Mouse (Mus musculus): ENCODE data around the gene Pgbd5.

Gene Pgbd5

GRCm38 (mm10) chr8:124386225-124386899, 53.1 kb downstream of the Pgbd5 start:
- DNase-seq: peak; percentile 61 to 72

DNA sequence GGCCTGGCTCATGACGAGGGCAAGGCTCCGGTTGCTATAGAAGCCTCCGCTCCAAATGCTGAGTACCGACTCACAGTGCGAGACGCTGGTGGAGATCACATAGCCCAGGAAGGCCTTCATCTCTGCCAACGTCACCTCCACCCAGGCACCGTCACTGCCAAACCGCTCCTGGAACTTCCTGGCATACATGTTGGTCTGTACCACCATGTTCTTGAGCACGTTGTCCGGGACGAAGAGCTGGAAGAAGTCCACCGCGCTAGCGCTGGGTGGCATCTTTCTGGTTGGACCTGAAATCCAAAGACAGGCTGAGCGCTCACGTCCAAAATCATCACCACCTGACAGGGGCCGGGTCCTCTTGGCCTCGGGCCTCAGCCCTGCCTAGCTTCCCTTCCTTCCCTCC, 55.1 kb downstream of the Pgbd5 start:
- DNase-seq: peak; percentile 37 to 49

DNA sequence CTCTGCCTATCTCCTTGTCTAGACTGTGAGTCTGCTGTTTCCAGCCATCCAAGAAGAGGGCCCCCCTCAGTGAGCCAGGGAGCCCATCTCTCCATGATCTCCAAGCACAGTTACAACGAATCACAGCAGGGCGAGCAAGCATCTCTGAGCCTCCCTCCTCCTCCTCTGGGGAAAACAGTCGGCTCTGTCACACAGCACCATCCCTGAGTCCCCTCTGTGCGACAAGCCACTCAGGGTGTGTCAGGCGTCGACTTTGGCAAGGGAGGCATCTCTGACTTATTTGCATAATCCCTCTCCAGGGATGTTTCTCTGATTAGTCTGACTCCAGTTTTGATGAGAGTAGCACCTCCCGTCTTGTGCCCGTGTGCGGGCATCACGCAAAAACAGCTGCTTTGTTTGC, 57.2 kb downstream of the Pgbd5 start:
- no peak for DNase-seq

DNA sequence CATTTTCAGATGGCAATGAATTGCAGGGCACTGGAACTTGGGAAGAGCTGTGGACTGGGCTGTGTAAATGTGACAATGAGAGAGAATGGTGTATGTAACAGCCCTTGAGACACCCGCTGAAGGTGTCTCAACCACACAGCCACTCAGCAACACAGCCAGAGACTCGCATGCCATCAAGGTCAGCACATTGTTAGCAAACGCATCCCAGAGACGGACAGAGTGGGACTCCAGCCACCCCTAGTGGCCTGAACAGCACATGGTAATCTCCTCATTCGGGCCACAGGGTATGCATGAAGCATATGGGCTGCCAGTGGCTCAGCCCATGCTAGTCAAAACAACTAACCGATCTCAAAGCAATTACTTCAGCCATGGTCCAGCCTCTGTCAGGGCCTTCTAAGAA, 60.2 kb downstream of the Pgbd5 start:
- no peak for DNase-seq

DNA sequence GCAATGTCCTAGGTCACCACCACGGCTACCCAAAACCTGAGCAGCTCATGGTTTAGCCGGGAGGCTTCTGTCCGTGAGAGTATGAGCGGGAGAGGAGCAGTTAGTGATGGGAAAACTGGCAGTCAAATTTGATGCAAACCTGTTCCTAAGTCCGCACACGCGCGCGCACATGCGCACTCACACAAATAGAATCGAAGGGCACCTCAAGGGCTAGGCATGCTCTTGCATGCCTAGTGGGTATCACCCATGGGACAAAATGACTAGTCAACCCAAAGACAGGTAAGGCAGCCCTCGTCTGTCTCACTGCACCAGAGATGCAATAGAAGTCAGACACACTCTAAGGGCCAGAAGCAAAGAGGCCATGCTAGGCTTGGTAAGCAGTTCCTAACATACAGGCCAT, 63.1 kb downstream of the Pgbd5 start:
- no peak for DNase-seq

DNA sequence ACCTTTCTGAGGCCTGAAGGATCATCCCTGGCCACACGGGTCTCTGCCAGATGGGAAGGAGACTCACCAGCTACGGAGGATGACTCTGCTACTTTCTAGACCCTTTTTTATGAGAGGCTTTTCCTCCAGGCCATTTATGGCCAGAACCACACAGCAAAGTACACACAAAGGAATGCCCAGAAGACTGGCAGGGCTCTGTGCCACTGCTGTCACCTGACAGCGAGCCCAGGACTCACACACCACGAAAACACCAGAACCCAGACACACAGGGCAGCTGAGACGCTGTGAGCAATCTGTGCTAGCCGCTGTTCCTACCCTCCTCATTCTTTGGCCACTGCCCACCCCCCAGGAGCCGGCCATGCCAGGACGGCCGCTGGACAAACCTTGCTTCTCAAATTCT, 63.7 kb downstream of the Pgbd5 start:
- DNase-seq: peak; percentile 58 to 59

DNA sequence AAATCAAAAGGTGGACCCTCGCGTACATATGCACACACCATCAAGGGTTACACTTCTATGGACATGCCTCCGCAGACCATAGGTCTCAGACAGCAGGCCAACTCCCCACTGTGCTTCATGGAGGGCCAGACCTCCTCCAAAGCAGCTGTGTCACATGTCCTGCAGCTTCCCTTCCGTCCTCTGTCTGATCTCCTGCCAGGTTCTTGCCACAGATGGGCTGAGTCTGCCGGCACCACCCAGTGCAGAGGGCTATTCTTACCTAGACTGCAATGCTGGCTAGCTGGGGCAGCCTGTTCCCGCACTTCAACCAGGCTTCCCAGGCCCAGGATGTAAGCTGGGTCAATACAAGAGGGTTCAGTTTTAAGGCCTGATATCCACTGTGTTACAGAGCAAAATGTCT, 64.3 kb downstream of the Pgbd5 start:
- DNase-seq: no peak

DNA sequence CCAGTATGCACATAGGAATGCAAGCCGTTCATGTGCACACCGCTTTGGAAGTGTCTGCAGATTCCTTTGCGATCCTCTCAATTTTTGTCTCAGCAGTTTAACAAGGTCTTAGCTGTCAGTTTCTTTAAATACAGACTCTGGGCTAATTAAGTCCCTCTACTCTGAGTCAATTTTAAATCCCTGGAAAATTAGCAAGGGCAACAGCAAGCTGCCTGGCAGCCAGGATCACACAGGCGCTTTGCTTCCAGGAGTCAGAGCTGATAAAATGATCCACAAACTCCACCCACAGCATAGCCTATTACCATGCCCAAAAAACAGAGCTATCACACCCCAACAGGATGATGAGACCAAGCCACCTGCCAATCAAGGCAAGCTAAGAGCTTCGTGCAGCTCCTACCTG, 65.7 kb downstream of the Pgbd5 start:
- DNase-seq: no peak

GRCm38 (mm10) chr8:124371410-124372123, 67.9 kb downstream of the Pgbd5 start:
- DNase-seq: no peak

- no peak for DNase-seq
Observed at GRCm38 (mm10) chr8:124370422-124371183, 68.9 kb downstream of the Pgbd5 start.

DNA sequence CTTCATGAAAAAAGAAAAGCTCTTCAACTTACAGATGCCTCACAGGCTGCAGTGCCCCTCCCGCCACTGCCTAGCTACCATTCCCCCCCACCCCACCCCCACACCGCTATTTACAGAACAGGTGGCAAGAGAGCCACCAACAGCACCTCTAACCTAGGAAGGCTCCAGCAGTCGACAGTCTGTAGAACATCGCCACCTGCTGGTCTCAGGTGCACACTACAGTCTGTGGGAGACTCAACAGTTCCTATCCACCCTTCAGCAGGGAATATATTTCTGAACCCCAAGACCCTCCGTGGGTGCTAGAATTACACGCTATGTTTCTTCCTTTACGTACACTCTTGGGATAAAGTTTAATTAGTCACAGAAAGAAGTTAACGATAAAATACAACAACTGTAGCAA, 71.2 kb downstream of the Pgbd5 start:
- DNase-seq: peak; percentile 80

GRCm38 (mm10) chr8:124363337-124363736, 76.1 kb downstream of the Pgbd5 start:
- DNase-seq: no peak

GRCm38 (mm10) chr8:124362589-124362988, 76.9 kb downstream of the Pgbd5 start:
- no peak for DNase-seq

- no peak for DNase-seq
Observed at GRCm38 (mm10) chr8:124361773-124362427, 77.6 kb downstream of the Pgbd5 start.

- DNase-seq: no peak
Observed at GRCm38 (mm10) chr8:124360911-124361310, 78.5 kb downstream of the Pgbd5 start.

DNA sequence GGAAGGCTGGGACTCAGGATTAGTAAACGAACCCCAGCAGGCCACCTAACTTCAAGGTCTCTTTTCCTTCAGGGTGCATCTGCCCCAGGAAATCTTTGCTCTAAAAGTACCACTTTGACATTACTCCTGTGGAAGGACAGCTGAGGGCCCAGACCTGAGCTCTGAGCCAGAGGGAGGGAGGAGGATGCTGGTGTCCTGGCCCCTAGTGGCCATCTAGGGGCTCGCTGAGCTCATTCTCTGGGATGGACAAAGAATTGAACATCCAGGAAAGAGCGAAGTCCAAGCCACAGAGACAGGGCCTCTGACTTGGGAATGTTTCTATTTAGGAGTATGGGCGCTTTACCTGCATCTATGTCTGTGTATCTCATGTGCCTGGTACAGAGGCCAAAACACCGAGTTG, 87.8 kb downstream of the Pgbd5 start:
- no peak for DNase-seq

- peak; percentile 80 to 91 for DNase-seq
Observed at GRCm38 (mm10) chr8:124349663-124350062, 89.8 kb downstream of the Pgbd5 start.

GRCm38 (mm10) chr8:124348087-124348486, 91.4 kb downstream of the Pgbd5 start:
- DNase-seq: no peak

DNA sequence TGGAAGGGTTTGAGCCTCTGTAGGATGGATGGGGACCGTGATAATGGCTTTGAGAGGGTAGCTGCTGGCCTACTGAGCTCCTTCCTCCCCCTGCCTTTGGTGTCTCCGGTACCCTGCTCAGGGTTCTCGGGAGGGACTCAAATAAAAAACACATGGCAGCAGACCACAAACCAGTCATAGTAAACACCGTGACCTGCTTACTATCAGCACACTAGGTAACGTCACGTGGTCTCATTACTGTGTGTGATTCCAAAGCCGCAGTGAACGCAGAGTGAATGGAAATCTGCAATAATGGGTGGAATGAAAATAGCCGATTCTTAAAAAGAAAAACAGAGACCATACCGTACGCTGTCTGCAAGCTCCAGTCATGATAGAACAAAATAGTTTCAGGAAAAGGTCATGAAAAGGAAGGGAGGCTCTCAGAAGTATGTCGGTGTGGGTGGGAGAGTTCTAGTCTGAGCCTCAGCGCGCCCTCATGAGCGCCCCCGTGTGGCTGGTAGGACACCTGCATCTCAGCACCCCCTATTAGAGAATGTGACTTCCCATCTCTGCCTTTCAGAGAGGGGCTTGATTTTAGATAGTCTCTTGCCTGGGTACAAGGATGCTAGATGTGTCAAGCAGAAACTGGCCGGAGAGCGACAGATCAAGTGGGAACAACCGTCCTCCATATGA, 92.5 kb downstream of the Pgbd5 start:
- DNase-seq: peak; percentile 66 to 80

DNA sequence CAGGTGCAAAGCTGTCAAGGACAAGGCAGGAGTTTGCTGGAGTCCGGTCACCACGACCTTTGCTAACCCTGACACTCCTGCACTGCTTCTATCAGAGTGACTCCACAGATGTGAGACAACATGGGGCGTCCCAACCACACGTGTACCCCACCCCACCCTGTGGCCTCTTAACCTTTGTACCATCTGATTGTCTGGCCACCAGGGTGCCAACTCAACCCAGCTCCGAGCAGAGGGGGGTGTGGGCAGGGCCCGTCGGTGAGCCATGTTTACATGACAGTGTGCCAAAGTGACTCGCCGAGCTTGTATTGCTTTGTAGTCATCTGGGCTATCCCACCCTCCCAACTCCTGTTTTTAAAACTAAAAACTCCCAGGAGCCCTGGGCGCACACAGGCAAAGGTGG, 94.4 kb downstream of the Pgbd5 start:
- no peak for DNase-seq

- DNase-seq: no peak
Observed at GRCm38 (mm10) chr8:124343991-124344390, 95.5 kb downstream of the Pgbd5 start.

DNA sequence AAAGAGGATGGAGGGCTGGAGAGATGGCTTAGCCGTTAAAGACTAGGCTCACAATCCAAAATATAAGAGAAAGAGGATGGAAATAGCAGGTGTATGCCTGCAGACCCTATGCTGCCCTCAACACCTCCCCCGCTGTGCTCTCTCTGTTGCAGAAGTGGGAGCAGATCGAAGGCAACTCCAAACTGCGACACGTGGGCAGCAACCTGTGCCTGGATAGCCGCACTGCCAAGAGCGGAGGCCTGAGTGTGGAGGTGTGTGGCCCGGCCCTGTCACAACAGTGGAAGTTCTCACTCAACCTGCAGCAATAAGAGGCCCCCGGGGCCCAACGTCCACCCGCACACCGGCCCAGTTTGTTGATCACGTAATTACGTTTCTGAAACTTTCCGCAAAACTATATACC, 96.3 kb downstream of the Pgbd5 start:
- DNase-seq: no peak

All from cerebellum, adult 18-20 months (tissue).